Mouse (Mus musculus) embryonic facial prominence, embryonic 12.5 days (tissue): ENCODE results near the gene Pon3. TPM values are rescaled to one million over a fixed set of nuclear protein-coding genes. Genes with fewer than 3 reads are reported as not detected.

ENCODE experiments used
- ATAC-seq: fragments of 200-750 bp; cut with Nextera tagmentation; 2 replicates; pipeline ENCODE4 v1.8.0; 2017; ENCODE audit not compliant: insufficient number of reproducible peaks, insufficient read depth, low FRiP score, low TSS enrichment
- H3K27ac ChIP-seq: fragments of 300-500 bp; sonication (generic); 2 replicates; pipeline ENCODE4 v1.5.1; 2016; ENCODE audit warnings: mild to moderate bottlenecking
- H3K27me3 ChIP-seq: fragments of 300-500 bp; sonication (generic); 2 replicates; pipeline ENCODE4 v1.6.1; 2016; ENCODE audit warnings: mild to moderate bottlenecking, moderate library complexity
- H3K36me3 ChIP-seq: fragments of 300-500 bp; sonication (generic); 2 replicates; pipeline ENCODE4 v1.6.1; 2016; ENCODE audit warnings: mild to moderate bottlenecking
- H3K4me1 ChIP-seq: fragments of 300-500 bp; sonication (generic); 2 replicates; pipeline ENCODE4 v1.6.1; 2016
- H3K4me2 ChIP-seq: fragments of 300-500 bp; sonication (generic); replicated peaks from 2 replicates; pipeline ENCODE4 v1.6.1; 2016; ENCODE audit warnings: mild to moderate bottlenecking, moderate library complexity
- H3K4me3 ChIP-seq: fragments of 300-500 bp; sonication (generic); 2 replicates; pipeline ENCODE4 v1.5.1; 2016; ENCODE audit warnings: mild to moderate bottlenecking
- H3K9ac ChIP-seq: fragments of 300-500 bp; sonication (generic); 2 replicates; pipeline ENCODE4 v1.6.1; 2016; ENCODE audit warnings: mild to moderate bottlenecking, moderate library complexity
- H3K9me3 ChIP-seq: fragments of 300-500 bp; sonication (generic); 2 replicates; pipeline ENCODE4 v1.6.1; 2016; ENCODE audit warnings: mild to moderate bottlenecking, moderate library complexity
- WGBS: fragments of 180-500 bp; shearing (Covaris S2); methylation state at CpG from one replicate; pipeline ENCODE4 v1.1.7; 2016; 5-methylcytosine and 5-hydroxymethylcytosine counted together
- polyA plus RNA-seq: library from polyadenylated mRNA; unstranded; fragments of >200 nt; fragmentation: Nextera tagmentation; extraction: Ambion mirVana; gene quantifications from 2 replicates; pipeline ENCODE4 v1.2.1, GENCODE M21; 2016

Pon3 gene
- polyA plus RNA-seq = 6.5 and 6.6 TPM in 2 replicates

DNA sequence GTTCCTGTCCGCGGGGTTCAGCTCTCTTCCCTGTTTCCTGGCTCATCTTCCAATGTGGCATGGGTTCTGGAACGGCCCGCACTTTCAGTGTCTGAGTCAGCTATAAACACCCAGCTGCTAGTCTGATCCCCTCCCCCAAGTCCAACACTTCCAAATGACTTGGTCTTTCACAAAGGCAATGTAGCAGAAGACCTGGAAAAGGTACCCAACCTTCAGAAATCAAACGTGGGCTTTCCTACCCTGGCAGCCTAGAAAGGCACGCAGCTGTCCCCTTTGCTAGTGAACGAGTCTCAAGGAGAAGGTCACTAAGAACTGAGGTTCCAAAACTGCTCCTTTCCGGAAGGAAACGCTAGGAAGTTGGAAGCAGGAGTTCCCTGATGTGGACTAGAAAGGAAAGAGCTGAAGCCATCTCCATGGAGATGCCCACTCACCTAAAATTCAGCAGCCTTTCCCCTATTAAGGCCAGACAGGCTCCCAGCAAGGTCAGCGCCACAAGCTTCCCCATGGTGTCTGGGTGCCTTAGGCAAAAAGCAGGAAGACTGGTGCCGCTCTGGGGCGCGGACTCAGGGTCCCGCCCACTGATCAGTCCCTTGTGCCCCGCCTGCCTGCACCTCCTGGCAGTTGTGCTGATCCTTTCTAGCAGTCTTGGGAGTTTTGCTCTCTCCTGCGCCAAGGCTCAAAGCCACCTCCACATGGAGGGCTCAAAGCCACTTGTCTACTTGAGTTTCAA, at the start of gene Pon3:
Pon3 (minus strand) TSS at position 565 of the 730 bp plus-strand sequence.
- peak; percentile 81 for ATAC-seq
- Histone ChIP-seq H3K4me1 (0 out of 2 replicates have a peak, but pooled peaks cover 3% of the 10 kb centered on the region), H3K4me3 (peak within 1 kb of the TSS; percentile 29), H3K9me3 (no peaks in the 10 kb centered on the region), H3K36me3 (no peaks in the 10 kb centered on the region), H3K27me3 (no peaks in the 10 kb centered on the region), H3K27ac (no peak within 1 kb of the TSS), H3K9ac (no peak within 1 kb of the TSS), H3K4me2 (peak within 1 kb of the TSS; percentile 46)
- 12% methylated on average over 16 of the region's 16 CpGs for WGBS

DNA sequence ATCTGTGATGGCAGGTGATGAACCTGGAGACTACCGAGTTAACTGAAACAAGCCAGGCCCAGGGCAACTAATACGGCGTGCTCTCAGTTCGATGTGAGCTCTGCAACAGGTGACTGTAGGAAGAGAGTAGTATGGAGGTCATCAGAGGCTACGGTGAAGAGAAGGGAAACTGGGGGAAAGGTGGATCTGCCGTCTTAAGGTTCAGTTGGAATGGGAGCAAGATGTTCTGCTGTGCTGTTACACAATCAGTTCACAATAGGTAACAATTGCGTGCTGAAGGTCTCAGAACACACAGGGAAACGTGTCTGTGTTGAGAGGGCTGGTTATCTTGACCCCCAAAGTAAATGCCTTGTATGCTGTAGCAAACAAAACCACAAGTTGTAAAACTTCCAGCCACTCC, 48.9 kb upstream of the Pon3 start:
- Histone ChIP-seq H3K36me3 (no peaks in the 10 kb centered on the region), H3K4me3 (no peak overlapping the region), H3K27me3 (0 out of 2 replicates have a peak, but pooled peaks cover 4% of the 10 kb centered on the region), H3K4me1 (no peaks in the 10 kb centered on the region), H3K27ac (no peak overlapping the region), H3K9me3 (no peaks in the 10 kb centered on the region), H3K4me2 (no peak overlapping the region), H3K9ac (no peak overlapping the region)
- WGBS = 89% methylated on average over 8 of the region's 8 CpGs
- no peak for ATAC-seq

DNA sequence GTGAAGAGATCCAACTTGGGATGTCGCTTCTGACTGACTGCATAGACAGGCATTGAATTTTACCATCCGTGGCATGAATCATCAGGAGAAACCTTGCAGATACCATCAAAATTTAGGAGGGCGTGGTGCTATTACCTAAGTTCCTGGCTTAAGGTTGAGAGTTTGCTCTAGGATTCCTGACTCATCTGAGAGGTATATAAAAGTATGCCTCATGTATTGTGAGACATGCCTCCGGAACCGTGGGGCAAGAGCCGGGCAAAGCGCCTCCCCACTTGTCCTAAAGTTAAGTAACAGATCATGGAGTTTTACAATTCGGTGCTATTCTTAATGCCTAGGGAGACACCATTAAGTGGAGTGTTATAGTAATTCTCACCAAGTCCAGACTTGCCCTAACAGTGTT, 44.5 kb upstream of the Pon3 start:
- WGBS = 86% methylated on average over 8 of the region's 8 CpGs
- Histone ChIP-seq H3K4me1 (no peaks in the 10 kb centered on the region; the same call in 1 of the 2 replicates), H3K9me3 (no peaks in the 10 kb centered on the region), H3K9ac (no peak overlapping the region), H3K27ac (no peak overlapping the region), H3K36me3 (no peaks in the 10 kb centered on the region), H3K27me3 (0 out of 2 replicates have a peak, but pooled peaks cover 4% of the 10 kb centered on the region), H3K4me3 (no peak overlapping the region), H3K4me2 (no peak overlapping the region)
- ATAC-seq = no peak

DNA sequence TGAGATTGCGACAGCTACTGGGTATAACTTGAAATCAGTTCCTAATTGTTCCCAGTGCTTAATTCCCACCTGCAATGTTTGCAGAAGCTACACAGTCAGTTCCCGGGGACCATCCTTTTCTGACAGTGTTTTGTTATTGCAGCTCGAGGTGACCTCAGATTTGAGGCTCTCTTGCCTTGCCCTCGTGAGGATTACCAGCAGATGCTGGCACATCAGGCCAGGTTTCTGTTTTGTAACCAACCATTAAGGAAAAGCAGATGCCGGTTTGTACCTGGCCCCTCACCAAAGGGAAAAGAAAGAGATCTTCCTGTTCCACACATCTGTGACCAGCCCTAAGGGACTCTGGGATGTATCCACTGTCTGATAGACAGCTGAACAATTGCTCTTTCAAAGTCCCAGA, 43.5 kb upstream of the Pon3 start:
- 39% methylated on average over 5 of the region's 5 CpGs for WGBS
- no peak for ATAC-seq
- no peak overlapping the region for H3K27ac ChIP-seq

DNA sequence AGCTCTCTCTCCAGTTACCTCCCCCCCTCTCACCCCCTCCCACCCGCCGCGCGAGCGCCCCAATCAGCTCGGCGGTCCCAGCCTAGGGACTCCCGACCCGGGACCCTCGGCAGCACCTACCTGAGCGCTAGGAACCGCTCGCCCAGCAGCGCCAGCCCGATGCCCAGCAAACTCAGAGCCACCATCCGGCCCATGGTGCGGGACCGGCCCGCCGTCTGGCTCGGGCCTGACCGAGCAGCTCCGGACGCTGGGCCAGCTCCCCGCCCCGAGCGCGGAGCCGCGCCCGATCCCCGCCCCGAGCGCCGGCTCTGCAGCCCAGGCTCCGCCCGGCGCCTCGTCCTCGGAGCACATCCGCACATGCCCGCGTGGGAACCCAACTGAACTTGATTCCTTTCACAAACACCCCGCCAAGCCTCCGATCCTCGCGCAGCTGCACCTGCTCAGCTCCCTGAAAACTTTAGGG, 42.0 kb upstream of the Pon3 start, which contains the start of gene Pon2:
Pon2 (minus strand) TSS at position 364 of the 463 bp plus-strand sequence.
- Histone ChIP-seq H3K4me1 (no peaks in the 10 kb centered on the region; the same call in 1 of the 2 replicates), H3K4me3 (peak within 1 kb of the TSS; percentile 65), H3K36me3 (no peaks in the 10 kb centered on the region), H3K9ac (peak within 1 kb of the TSS; percentile 61), H3K4me2 (peak within 1 kb of the TSS; percentile 70), H3K27ac (peak within 1 kb of the TSS; percentile 70), H3K9me3 (no peaks in the 10 kb centered on the region), H3K27me3 (0 out of 2 replicates have a peak, but pooled peaks cover 4% of the 10 kb centered on the region)
- ATAC-seq = peak; percentile 91
- under 1% methylated on average over 42 of the region's 47 CpGs for WGBS

More for the DNA sequence above, 43.5 kb upstream of the Pon3 start:
- H3K4me3 ChIP-seq = no peak overlapping the region
- no peaks in the 10 kb centered on the region; the same call in 1 of the 2 replicates for H3K4me1 ChIP-seq
- no peak overlapping the region for H3K4me2 ChIP-seq
- H3K36me3 ChIP-seq = no peaks in the 10 kb centered on the region
- no peak overlapping the region for H3K9ac ChIP-seq
- H3K9me3 ChIP-seq = no peaks in the 10 kb centered on the region
- 0 out of 2 replicates have a peak, but pooled peaks cover 4% of the 10 kb centered on the region for H3K27me3 ChIP-seq

DNA sequence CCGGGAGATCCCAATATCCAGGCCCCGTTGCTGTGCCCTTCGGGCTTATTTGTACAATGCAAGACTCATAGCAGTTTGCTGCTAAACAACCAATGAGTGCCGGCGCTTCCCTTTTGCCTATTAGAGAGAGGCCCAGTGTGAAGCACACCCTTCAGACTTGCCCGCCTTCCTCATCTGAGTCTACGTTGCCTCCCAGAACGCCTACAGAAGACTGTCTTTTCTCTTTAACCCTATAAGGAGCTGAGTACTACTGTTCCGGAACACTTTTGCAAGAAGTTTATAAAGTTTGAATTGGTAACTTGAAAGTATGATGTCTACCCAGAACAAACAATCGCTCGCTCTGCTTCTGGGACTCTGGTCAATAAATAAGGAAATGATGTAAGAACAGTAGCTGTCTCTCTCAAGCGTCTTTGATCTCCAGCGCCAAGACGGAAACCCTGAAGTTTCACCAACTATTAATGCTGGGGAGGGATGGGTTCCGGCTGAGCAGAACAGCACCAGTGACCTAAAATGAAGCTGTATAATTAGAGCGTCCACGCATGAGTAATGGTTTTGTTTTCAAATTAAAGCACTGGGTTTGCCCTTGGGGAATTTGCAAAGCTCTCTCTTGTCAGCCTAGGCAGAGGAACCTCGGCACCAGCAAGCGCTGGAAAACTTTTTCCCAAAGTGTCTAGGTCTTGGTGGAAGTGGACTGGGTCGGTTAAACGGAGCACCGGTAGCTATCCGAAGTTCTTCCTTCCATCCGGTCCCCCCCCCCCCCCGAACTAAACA, 41.4 kb upstream of the Pon3 start:
- Histone ChIP-seq H3K27me3 (0 out of 2 replicates have a peak, but pooled peaks cover 4% of the 10 kb centered on the region), H3K4me1 (no peaks in the 10 kb centered on the region; the same call in 1 of the 2 replicates), H3K9me3 (no peaks in the 10 kb centered on the region), H3K4me3 (peak overlapping the region; percentile 65), H3K9ac (peak overlapping the region; percentile 61), H3K36me3 (no peaks in the 10 kb centered on the region), H3K27ac (peak overlapping the region; percentile 70), H3K4me2 (peak overlapping the region; percentile 70)
- 3% methylated on average over 21 of the region's 25 CpGs for WGBS
- ATAC-seq = peak; percentile 44

DNA sequence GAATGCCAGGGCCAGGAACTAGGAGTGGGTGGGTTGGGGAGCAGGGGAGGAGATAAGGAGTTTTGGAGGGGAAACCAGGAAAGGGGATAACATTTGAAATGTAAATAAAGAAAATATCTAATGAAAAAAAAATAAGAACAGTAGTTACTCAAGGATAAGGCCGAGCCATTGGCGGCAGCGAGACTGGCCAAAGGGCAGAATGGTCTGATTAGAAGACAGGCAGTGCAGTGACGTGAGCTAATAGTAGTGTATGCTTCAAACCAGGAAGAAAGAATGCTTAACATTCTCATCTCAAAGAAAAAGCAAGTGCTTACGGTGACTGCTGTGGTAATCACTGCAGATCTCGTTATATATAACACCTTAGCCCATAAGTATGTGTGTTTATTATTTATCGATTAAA, 40.0 kb upstream of the Pon3 start:
- Histone ChIP-seq H3K36me3 (no peaks in the 10 kb centered on the region), H3K4me1 (no peaks in the 10 kb centered on the region; the same call in 1 of the 2 replicates), H3K27me3 (0 out of 2 replicates have a peak, but pooled peaks cover 2% of the 10 kb centered on the region), H3K27ac (no peak overlapping the region), H3K9me3 (no peaks in the 10 kb centered on the region), H3K9ac (no peak overlapping the region), H3K4me3 (no peak overlapping the region), H3K4me2 (no peak overlapping the region)
- WGBS = 89% methylated on average over 7 of the region's 7 CpGs
- no peak for ATAC-seq

DNA sequence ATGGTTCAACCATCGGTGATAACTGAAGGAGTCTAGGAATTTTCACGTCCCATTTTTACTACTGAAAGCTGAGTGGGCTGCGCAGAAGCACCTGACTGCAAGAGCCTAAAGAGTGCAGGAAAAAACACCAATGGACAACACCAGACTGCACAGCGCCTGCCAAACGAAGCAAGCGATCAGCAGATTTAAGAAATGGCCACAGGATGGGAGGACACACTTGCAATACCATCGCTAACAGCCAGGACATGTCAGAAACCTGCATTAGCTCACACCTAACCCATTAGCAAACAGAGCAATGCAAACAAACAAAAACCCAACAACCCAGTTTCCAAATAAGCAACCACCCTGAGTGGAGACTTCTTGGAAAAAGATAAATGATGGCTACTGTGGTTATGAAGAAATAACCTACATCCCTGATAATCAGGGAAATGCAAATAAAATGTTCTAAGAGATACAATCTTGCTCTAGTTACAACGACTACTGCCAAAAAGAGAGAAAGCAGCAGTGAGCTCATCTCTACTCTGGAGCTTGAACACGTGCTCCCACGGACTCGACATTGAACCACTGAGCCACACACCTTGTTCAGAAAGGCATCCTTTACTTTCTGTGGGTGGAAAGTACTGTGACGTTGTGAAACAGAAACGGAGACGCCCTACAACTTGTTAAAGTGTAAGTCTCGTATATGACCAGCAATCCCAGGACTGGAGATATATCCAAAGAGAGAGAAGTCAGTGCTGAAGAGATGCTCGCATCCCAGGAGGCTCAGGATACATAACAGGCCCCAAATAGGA, 38.8 kb upstream of the Pon3 start:
- no peak overlapping the region for H3K4me2 ChIP-seq
- no peak for ATAC-seq
- no peaks in the 10 kb centered on the region for H3K36me3 ChIP-seq
- WGBS = 93% methylated on average over 16 of the region's 16 CpGs
- no peak overlapping the region for H3K27ac ChIP-seq
- no peak overlapping the region for H3K4me3 ChIP-seq
- no peaks in the 10 kb centered on the region for H3K9me3 ChIP-seq
- H3K27me3 ChIP-seq = no peaks in the 10 kb centered on the region
- no peak overlapping the region for H3K9ac ChIP-seq
- no peaks in the 10 kb centered on the region; the same call in 1 of the 2 replicates for H3K4me1 ChIP-seq

DNA sequence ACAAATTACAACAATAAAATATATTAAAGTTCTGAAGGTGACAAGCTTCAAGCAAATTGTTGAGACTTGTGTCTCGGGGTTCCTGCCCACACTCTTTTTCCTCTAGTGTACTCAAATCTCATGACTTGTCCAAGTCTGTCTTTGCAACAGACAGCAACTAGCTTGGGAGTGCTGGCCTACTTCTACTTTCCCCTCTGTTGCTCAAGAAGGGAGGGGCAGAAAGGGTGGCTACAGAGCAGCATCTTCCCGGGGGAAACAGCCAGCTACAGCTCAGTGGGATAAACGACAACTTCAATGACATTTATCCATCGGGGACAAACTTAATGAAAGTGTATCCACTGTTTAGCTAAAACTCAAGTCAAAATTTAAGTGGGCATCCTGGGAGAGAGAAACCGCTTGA, 36.8 kb upstream of the Pon3 start:
- Histone ChIP-seq H3K9ac (no peak overlapping the region), H3K27me3 (no peaks in the 10 kb centered on the region), H3K27ac (no peak overlapping the region), H3K4me3 (no peak overlapping the region), H3K4me1 (peaks cover 6% of the 10 kb centered on the region; the same call in 1 of the 2 replicates), H3K4me2 (no peak overlapping the region), H3K9me3 (no peaks in the 10 kb centered on the region), H3K36me3 (no peaks in the 10 kb centered on the region)
- WGBS = 77% methylated on average over 5 of the region's 5 CpGs
- ATAC-seq = no peak

DNA sequence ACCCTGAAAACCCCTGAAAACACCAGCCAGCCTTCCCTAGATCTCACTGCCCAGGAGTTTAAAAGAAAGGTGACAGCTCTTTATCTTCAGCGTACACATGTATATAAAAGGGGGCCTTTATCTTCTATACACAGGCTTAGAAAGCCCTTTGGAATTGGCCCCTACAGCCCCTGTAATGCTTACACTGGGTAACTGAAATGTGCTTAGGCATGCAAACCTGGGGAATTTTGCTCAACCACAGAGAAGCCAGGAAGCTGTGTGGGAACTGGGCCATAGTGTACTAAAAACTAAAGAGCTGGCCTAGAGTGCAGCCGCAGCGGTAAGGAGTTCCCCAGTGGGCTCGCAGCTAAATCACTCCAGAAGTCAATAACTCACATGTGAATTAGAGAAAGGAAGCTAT, 35.4 kb upstream of the Pon3 start:
- H3K4me1 ChIP-seq = peaks cover 10% of the 10 kb centered on the region; the same call in 1 of the 2 replicates
- no peak for ATAC-seq

DNA sequence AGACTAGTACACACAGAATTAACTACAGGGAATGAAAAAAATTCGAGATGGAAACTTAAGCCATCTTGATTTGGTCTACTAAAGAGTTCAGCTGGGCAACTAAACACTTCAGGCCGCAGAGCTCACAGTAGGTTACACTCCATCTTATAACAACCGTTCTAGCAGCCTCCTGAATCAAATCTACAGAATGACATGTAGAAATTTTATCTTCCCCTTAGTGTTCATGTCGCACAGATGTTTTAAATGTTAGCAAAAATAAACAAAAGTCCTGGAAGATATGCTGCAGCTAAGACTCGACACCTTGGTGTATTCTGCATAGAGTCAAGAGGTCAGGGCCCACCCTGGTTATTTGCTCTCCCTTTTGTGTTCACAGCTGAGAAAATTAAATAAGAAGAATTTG, 31.8 kb upstream of the Pon3 start:
- Histone ChIP-seq H3K27ac (peak overlapping the region; percentile 69; the same call in 1 of the 2 replicates), H3K4me2 (no peak overlapping the region), H3K4me3 (no peak overlapping the region), H3K4me1 (peaks cover 10% of the 10 kb centered on the region; the same call in 1 of the 2 replicates), H3K9ac (no peak overlapping the region), H3K36me3 (no peaks in the 10 kb centered on the region), H3K9me3 (no peaks in the 10 kb centered on the region), H3K27me3 (no peaks in the 10 kb centered on the region)
- no peak for ATAC-seq
- 26% methylated on average over 5 of the region's 5 CpGs for WGBS

More for the DNA sequence above, 35.4 kb upstream of the Pon3 start:
- Histone ChIP-seq H3K36me3 (no peaks in the 10 kb centered on the region), H3K27ac (no peak overlapping the region), H3K4me2 (no peak overlapping the region), H3K9ac (no peak overlapping the region), H3K9me3 (no peaks in the 10 kb centered on the region), H3K4me3 (no peak overlapping the region), H3K27me3 (no peaks in the 10 kb centered on the region)
- 67% methylated on average over 4 of the region's 4 CpGs for WGBS
